Mouse (Mus musculus) forebrain, embryonic 16.5 days (tissue): Measurements from ENCODE around the gene Cox6b2. TPM values are rescaled to one million over a fixed set of nuclear protein-coding genes. Genes with fewer than 3 reads are reported as not detected.

ENCODE experiments used
- polyA plus RNA-seq: library from polyadenylated mRNA; unstranded; fragments of >200 nt; fragmentation: Nextera tagmentation; extraction: Ambion mirVana; gene quantifications from 2 replicates; pipeline ENCODE4 v1.2.1, GENCODE M21; 2015

Gene Cox6b2
- polyA plus RNA-seq, 1 experiment from 2014 or later: 12.1 TPM

Other genes with a start within 250 kb of the Cox6b2 start
- 2.1 and 2.6 TPM in 2 replicates for gene Tnnt1, start 236.7 kb downstream of the Cox6b2 start, polyA plus RNA-seq
- gene Tnni3, start 228.9 kb downstream of the Cox6b2 start, polyA plus RNA-seq: 1.2 and 1.7 TPM in 2 replicates
- gene Dnaaf3, start 220.6 kb downstream of the Cox6b2 start, polyA plus RNA-seq: 1.4 and 1.6 TPM in 2 replicates
- 176 and 222 TPM in 2 replicates for gene Syt5, start 205.6 kb downstream of the Cox6b2 start, polyA plus RNA-seq
- 0.63 and 0.70 TPM in 2 replicates for gene Ptprh, start 149.1 kb downstream of the Cox6b2 start, polyA plus RNA-seq
- gene Tmem86b, start 121.7 kb downstream of the Cox6b2 start, polyA plus RNA-seq: 2.0 and 2.9 TPM in 2 replicates
- gene Ppp6r1, start 94.1 kb downstream of the Cox6b2 start, polyA plus RNA-seq: 7.6 and 7.8 TPM in 2 replicates
- gene Hspbp1, start 68.0 kb downstream of the Cox6b2 start, polyA plus RNA-seq: 136 and 156 TPM in 2 replicates
- 5.9 and 7.9 TPM in 2 replicates for gene Brsk1, start 62.5 kb downstream of the Cox6b2 start, polyA plus RNA-seq
- 0.11 and 0.33 TPM in 2 replicates for gene Tmem150b, start 27.8 kb downstream of the Cox6b2 start, polyA plus RNA-seq
- 60.0 and 66.9 TPM in 2 replicates for gene Kmt5c, start 13.0 kb downstream of the Cox6b2 start, polyA plus RNA-seq
- gene Fam71e2, start 18.2 kb upstream of the Cox6b2 start, polyA plus RNA-seq: not detected in 2 replicates
- 0.53 and 1.1 TPM in 2 replicates for gene Il11, start 29.8 kb upstream of the Cox6b2 start, polyA plus RNA-seq
- gene Tmem190, start 29.8 kb upstream of the Cox6b2 start, polyA plus RNA-seq: not detected in 2 replicates
- gene Tmem238, start 36.6 kb upstream of the Cox6b2 start, polyA plus RNA-seq: 3.3 and 4.1 TPM in 2 replicates
- gene Rpl28, start 39.8 kb upstream of the Cox6b2 start, polyA plus RNA-seq: 173 and 179 TPM in 2 replicates
- gene Ube2s, start 59.5 kb upstream of the Cox6b2 start, polyA plus RNA-seq: 291 and 311 TPM in 2 replicates
- 8.7 and 13.2 TPM in 2 replicates for gene Shisa7, start 91.6 kb upstream of the Cox6b2 start, polyA plus RNA-seq
- 3.2 and 4.3 TPM in 2 replicates for gene Isoc2b, start 117.2 kb upstream of the Cox6b2 start, polyA plus RNA-seq
- 0.52 and 0.92 TPM in 2 replicates for gene Isoc2a, start 124.1 kb upstream of the Cox6b2 start, polyA plus RNA-seq
- 0.25 and 0.60 TPM in 2 replicates for gene Gm36210, start 153.4 kb upstream of the Cox6b2 start, polyA plus RNA-seq
- 3.4 and 3.9 TPM in 2 replicates for gene Zfp628, start 162.1 kb upstream of the Cox6b2 start, polyA plus RNA-seq
- 32.0 and 38.3 TPM in 2 replicates for gene Nat14, start 168.9 kb upstream of the Cox6b2 start, polyA plus RNA-seq
- 0.34 and 0.39 TPM in 2 replicates for gene Ssc5d, start 172.7 kb upstream of the Cox6b2 start, polyA plus RNA-seq
- not detected in 2 replicates for gene Sbk2, start 211.3 kb upstream of the Cox6b2 start, polyA plus RNA-seq
- gene Sbk3, start 218.1 kb upstream of the Cox6b2 start, polyA plus RNA-seq: 0.84 and 0.91 TPM in 2 replicates
- 58.4 and 62.2 TPM in 2 replicates for gene Zfp579, start 243.1 kb upstream of the Cox6b2 start, polyA plus RNA-seq